Mouse (Mus musculus): ENCODE results near the gene P2rx1. TPM values are rescaled to one million over a fixed set of nuclear protein-coding genes. Genes with fewer than 3 reads are reported as not detected.

Gene P2rx1
- polyA plus RNA-seq (2015; fragmentation: Nextera tagmentation; extraction: Ambion mirVana), result 0.97 and 0.98 TPM in 2 replicates

- H3K9ac ChIP-seq (ENCODE audit: low read length), result no peak within 1 kb of the TSS
- WGBS, result 53% methylated on average over 8 of the region's 8 CpGs
- no peaks in the 10 kb centered on the region for H3K27me3 ChIP-seq (ENCODE audit: control insufficient read depth, insufficient read depth, low read length)
- H3K4me1 ChIP-seq (replicated peaks; ENCODE audit: control insufficient read depth, insufficient read depth), result no peaks in the 10 kb centered on the region
- TF ChIP-seq EP300 (optimal IDR thresholded peaks at IDR 0.05) (no peak), CTCF (IDR thresholded peaks at IDR 0.05; ENCODE audit: low read depth) (no peak)
- ATAC-seq (ENCODE audit: low FRiP score, low TSS enrichment) (peak; percentile 52), DNase-seq (ENCODE audit: low spot score) (no peak)
- H3K9me3 ChIP-seq (ENCODE audit: control insufficient read depth, low read length), result no peaks in the 10 kb centered on the region
- H3K4me3 ChIP-seq (ENCODE audit: low read depth, low read length), result no peak within 1 kb of the TSS
- H3K27ac ChIP-seq (replicated peaks), result no peak within 1 kb of the TSS
- H3K36me3 ChIP-seq (ENCODE audit: control insufficient read depth, insufficient read depth, low read length), result no peaks in the 10 kb centered on the region
- no peak within 1 kb of the TSS for H3K4me2 ChIP-seq (replicated peaks; ENCODE audit: low read depth)
Observed at GRCm38 (mm10) chr11:72998771-72999170, at the start of gene P2rx1. Gene P2rx1 (plus strand): TSS chr11:72999103.

- 33% methylated on average over 22 of the region's 22 CpGs for WGBS
- peak; percentile 70 for DNase-seq (ENCODE audit: low spot score)
- TF ChIP-seq CTCF (IDR thresholded peaks at IDR 0.05; ENCODE audit: low read depth) (no peak), EP300 (optimal IDR thresholded peaks at IDR 0.05) (no peak)
- Histone ChIP-seq H3K9me3 (ENCODE audit: control insufficient read depth, low read length) (no peaks in the 10 kb centered on the region), H3K27ac (replicated peaks) (peak overlapping the region; percentile 82), H3K4me3 (ENCODE audit: low read depth, low read length) (no peak overlapping the region), H3K4me2 (replicated peaks; ENCODE audit: low read depth) (no peak overlapping the region), H3K36me3 (ENCODE audit: control insufficient read depth, insufficient read depth, low read length) (no peaks in the 10 kb centered on the region), H3K4me1 (replicated peaks; ENCODE audit: control insufficient read depth, insufficient read depth) (peaks cover 25% of the 10 kb centered on the region), H3K9ac (ENCODE audit: low read length) (no peak overlapping the region), H3K27me3 (ENCODE audit: control insufficient read depth, insufficient read depth, low read length) (no peaks in the 10 kb centered on the region)
- ATAC-seq (ENCODE audit: low FRiP score, low TSS enrichment), result peak; percentile 69
Observed at GRCm38 (mm10) chr11:72951137-72952000, 47.5 kb upstream of the P2rx1 start.

GRCm38 (mm10) chr11:72952226-72952625 is 46.7 kb upstream of the P2rx1 start:
- 35% methylated on average over 3 of the region's 3 CpGs for WGBS
- peak; percentile 52 for ATAC-seq (ENCODE audit: low FRiP score, low TSS enrichment)
- Histone ChIP-seq H3K9me3 (ENCODE audit: control insufficient read depth, low read length) (no peaks in the 10 kb centered on the region), H3K27me3 (ENCODE audit: control insufficient read depth, insufficient read depth, low read length) (no peaks in the 10 kb centered on the region), H3K4me2 (replicated peaks; ENCODE audit: low read depth) (no peak overlapping the region), H3K4me3 (ENCODE audit: low read depth, low read length) (no peak overlapping the region), H3K4me1 (replicated peaks; ENCODE audit: control insufficient read depth, insufficient read depth) (peaks cover 21% of the 10 kb centered on the region), H3K36me3 (ENCODE audit: control insufficient read depth, insufficient read depth, low read length) (no peaks in the 10 kb centered on the region), H3K9ac (ENCODE audit: low read length) (no peak overlapping the region), H3K27ac (replicated peaks) (peak overlapping the region; percentile 82)
- no peak for TF ChIP-seq CTCF (IDR thresholded peaks at IDR 0.05; ENCODE audit: low read depth)
- no peak for DNase-seq (ENCODE audit: low spot score)

GRCm38 (mm10) chr11:72952697-72953096 is 46.2 kb upstream of the P2rx1 start:
- H3K4me2 ChIP-seq (replicated peaks; ENCODE audit: low read depth), result no peak overlapping the region
- H3K27ac ChIP-seq (replicated peaks), result peak overlapping the region; percentile 82
- TF ChIP-seq EP300 (optimal IDR thresholded peaks at IDR 0.05), result no peak
- TF ChIP-seq CTCF (IDR thresholded peaks at IDR 0.05; ENCODE audit: low read depth), result peak; percentile 30; the same call in 1 of the 2 replicates
- DNase-seq (ENCODE audit: low spot score) (no peak), ATAC-seq (ENCODE audit: low FRiP score, low TSS enrichment) (peak; percentile 50; the same call in 1 of the 2 replicates)
- no peaks in the 10 kb centered on the region for H3K9me3 ChIP-seq (ENCODE audit: control insufficient read depth, low read length)
- H3K36me3 ChIP-seq (ENCODE audit: control insufficient read depth, insufficient read depth, low read length), result no peaks in the 10 kb centered on the region
- WGBS, result 60% methylated on average over 6 of the region's 6 CpGs
- no peak overlapping the region for H3K9ac ChIP-seq (ENCODE audit: low read length)
- no peaks in the 10 kb centered on the region for H3K27me3 ChIP-seq (ENCODE audit: control insufficient read depth, insufficient read depth, low read length)
- peaks cover 21% of the 10 kb centered on the region for H3K4me1 ChIP-seq (replicated peaks; ENCODE audit: control insufficient read depth, insufficient read depth)
- no peak overlapping the region for H3K4me3 ChIP-seq (ENCODE audit: low read depth, low read length)

- ATAC-seq (ENCODE audit: low FRiP score, low TSS enrichment), result no peak
- TF ChIP-seq EP300 (optimal IDR thresholded peaks at IDR 0.05), result no peak
- no peak for TF ChIP-seq CTCF (IDR thresholded peaks at IDR 0.05; ENCODE audit: low read depth)
- no peaks in the 10 kb centered on the region for H3K27me3 ChIP-seq (ENCODE audit: control insufficient read depth, insufficient read depth, low read length)
- no peaks in the 10 kb centered on the region for H3K9me3 ChIP-seq (ENCODE audit: control insufficient read depth, low read length)
- peaks cover 21% of the 10 kb centered on the region for H3K4me1 ChIP-seq (replicated peaks; ENCODE audit: control insufficient read depth, insufficient read depth)
- no peak for DNase-seq (ENCODE audit: low spot score)
- no peak overlapping the region for H3K4me3 ChIP-seq (ENCODE audit: low read depth, low read length)
- H3K27ac ChIP-seq (replicated peaks), result peak overlapping the region; percentile 82
- no peak overlapping the region for H3K4me2 ChIP-seq (replicated peaks; ENCODE audit: low read depth)
- WGBS, result 77% methylated on average over 1 of the region's 1 CpGs
- H3K9ac ChIP-seq (ENCODE audit: low read length), result no peak overlapping the region
- no peaks in the 10 kb centered on the region for H3K36me3 ChIP-seq (ENCODE audit: control insufficient read depth, insufficient read depth, low read length)
Observed at GRCm38 (mm10) chr11:72953116-72953439, 45.8 kb upstream of the P2rx1 start.

- Histone ChIP-seq H3K4me2 (replicated peaks; ENCODE audit: low read depth) (no peak overlapping the region), H3K36me3 (ENCODE audit: control insufficient read depth, insufficient read depth, low read length) (no peaks in the 10 kb centered on the region), H3K9ac (ENCODE audit: low read length) (no peak overlapping the region), H3K4me1 (replicated peaks; ENCODE audit: control insufficient read depth, insufficient read depth) (peaks cover 21% of the 10 kb centered on the region), H3K27ac (replicated peaks) (peak overlapping the region; percentile 63), H3K4me3 (ENCODE audit: low read depth, low read length) (no peak overlapping the region), H3K9me3 (ENCODE audit: control insufficient read depth, low read length) (no peaks in the 10 kb centered on the region), H3K27me3 (ENCODE audit: control insufficient read depth, insufficient read depth, low read length) (no peaks in the 10 kb centered on the region)
- TF ChIP-seq CTCF (IDR thresholded peaks at IDR 0.05; ENCODE audit: low read depth), result no peak
- no peak for TF ChIP-seq EP300 (optimal IDR thresholded peaks at IDR 0.05)
- WGBS, result 71% methylated on average over 4 of the region's 4 CpGs
- no peak for DNase-seq (ENCODE audit: low spot score)
- peak; percentile 31 for ATAC-seq (ENCODE audit: low FRiP score, low TSS enrichment)
Observed at GRCm38 (mm10) chr11:72953440-72954151, 45.3 kb upstream of the P2rx1 start.

Measured in stomach, postnatal 0 days (tissue).